Mouse (Mus musculus) ovary, postnatal 14 days (tissue): ENCODE measurements at regions not wholly inside any gene's neighbourhood (a gene's known extent, or its start where the extent isn't known, plus 50 kb on each side); places are given as distances from the start of the nearest gene placed in this dataset.

Experiments
- DNase-seq: peaks from one replicate; pipeline ENCODE4 v3.0.0; 2022; ENCODE audit warnings: low spot score

DNA sequence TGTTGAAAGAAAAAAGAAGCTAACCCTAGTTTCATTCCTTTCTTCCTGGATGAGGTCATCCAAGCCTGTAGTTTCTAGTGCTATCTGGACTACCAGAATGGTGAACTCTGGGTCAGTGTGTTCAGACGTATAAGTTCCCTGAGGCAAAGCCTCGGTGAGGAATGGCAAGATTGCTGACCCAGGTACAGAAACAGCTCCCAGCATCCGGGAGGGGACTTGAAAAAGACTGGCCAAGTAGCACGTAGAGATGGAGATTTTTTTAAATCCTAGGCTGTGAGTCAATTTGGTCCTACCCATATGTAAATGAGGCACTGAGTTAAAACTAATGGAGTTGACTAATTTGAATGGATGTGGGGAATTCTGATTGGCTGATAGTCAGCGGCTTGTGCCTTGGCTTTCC, 55.0 kb upstream of the Gm11084 start:
- DNase-seq = no peak

DNA sequence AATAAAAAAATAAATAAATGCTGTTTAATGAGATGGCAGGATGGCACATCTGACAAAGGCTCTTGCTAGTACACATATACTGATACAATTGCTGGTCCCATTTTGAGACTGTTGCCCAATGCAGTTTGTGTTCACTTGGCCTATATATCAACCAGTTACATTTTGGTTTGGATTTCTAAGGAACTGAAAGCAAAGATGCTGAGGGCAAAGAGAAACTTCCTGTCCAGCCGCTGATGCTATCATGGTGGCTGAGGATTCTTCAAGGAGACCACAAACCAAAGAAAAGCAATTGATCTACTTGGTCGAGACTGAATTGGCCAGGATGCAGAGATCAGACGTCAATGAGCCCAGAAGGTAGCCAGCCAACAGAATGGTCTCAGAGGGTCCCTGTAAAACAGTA, 53.5 kb upstream of the Gm11084 start:
- no peak for DNase-seq

GRCm38 (mm10) chr2:73039300-73039699, 52.8 kb upstream of the Gm11084 start:
- no peak for DNase-seq

GRCm38 (mm10) chr2:73038290-73038732, 51.8 kb upstream of the Gm11084 start:
- peak; percentile 44 for DNase-seq

GRCm38 (mm10) chr2:73037266-73038046, 50.9 kb upstream of the Gm11084 start:
- DNase-seq = no peak
